Mouse (Mus musculus): ENCODE results near the gene Olfr384. TPM values are rescaled to one million over a fixed set of nuclear protein-coding genes. Genes with fewer than 3 reads are reported as not detected.
"Not testable (repeated sequence)": the region's sequence is repeated elsewhere in the genome, so short reads cannot be mapped to it uniquely, and the experiment has no call there.

Olfr384 gene
- not detected in 2 replicates for total RNA-seq (2014; rRNA removed)
- not detected in 2 replicates for polyA plus RNA-seq (2015; fragmentation: Nextera tagmentation; extraction: Ambion mirVana)

DNA sequence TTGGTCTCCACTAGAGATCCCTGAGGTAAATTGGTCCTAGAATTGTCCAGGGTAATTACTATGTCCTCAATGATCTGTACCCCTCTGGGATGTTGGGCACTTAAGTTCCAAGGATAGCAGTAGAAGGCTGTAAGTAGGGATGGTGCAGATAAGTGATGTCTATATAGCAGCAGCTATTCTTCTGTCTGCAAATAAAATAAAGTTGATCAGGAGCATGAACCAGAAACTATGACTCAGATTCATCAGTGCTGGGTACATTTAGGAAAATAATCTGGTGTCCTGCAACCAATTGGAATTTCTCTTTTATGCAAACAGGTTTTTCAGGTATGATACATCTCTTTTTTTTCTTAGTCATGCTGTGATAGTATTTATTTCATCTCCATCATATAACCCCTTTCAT is at the start of gene Olfr384:
Olfr384 (plus strand) TSS at position 301 of the 400 bp plus-strand sequence.
- ATAC-seq (no peak), DNase-seq (no peak)
- no peak within 1 kb of the TSS for H3K4me2 ChIP-seq (ENCODE audit: low read depth)
- H3K4me3 ChIP-seq (ENCODE audit: low read depth, low read length): no peak within 1 kb of the TSS
- H3K36me3 ChIP-seq (ENCODE audit: insufficient read depth): no peaks in the 10 kb centered on the region
- no peak within 1 kb of the TSS for H3K27ac ChIP-seq (ENCODE audit: low read depth, low read length)
- H3K9ac ChIP-seq: no peak within 1 kb of the TSS
- H3K9me3 ChIP-seq (ENCODE audit: low read length): no peaks in the 10 kb centered on the region
- no peaks in the 10 kb centered on the region for H3K4me1 ChIP-seq (ENCODE audit: insufficient read depth)
- TF ChIP-seq CTCF (IDR thresholded peaks at IDR 0.05; ENCODE audit: low read depth): no peak
- H3K27me3 ChIP-seq (ENCODE audit: insufficient read depth, low read length): no peaks in the 10 kb centered on the region

DNA sequence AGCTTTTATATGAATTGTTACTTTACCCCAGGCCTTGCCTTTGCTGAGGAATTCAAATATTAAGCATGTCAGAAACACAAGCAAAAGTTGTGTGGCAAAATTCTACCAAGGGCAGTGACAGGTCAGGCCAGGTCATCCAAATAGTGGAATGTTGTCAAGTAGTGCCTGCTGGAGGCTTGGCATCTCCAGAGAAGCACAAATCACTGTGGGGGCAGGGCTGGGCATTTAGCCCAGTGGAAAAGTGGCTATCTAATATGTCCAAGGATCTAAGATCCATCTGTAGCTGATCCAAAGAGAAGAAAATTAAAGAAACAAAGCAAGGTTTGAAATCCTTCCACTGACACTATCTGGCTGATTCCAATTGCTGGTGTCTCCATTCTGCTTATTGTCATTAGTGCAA is 18.5 kb upstream of the Olfr384 start:
- no peaks in the 10 kb centered on the region for H3K4me1 ChIP-seq (ENCODE audit: insufficient read depth)
- H3K27ac ChIP-seq (ENCODE audit: low read depth, low read length): no peak overlapping the region
- no peak for TF ChIP-seq CTCF (IDR thresholded peaks at IDR 0.05; ENCODE audit: low read depth)
- H3K9me3 ChIP-seq (ENCODE audit: low read length): peaks cover 6% of the 10 kb centered on the region; the same call in 1 of the 2 replicates
- no peak overlapping the region for H3K4me3 ChIP-seq (ENCODE audit: low read depth, low read length)
- H3K36me3 ChIP-seq (ENCODE audit: insufficient read depth): no peaks in the 10 kb centered on the region
- DNase-seq (no peak), ATAC-seq (no peak)
- H3K27me3 ChIP-seq (ENCODE audit: insufficient read depth, low read length): no peaks in the 10 kb centered on the region
- no peak overlapping the region for H3K4me2 ChIP-seq (ENCODE audit: low read depth)
- no peak overlapping the region for H3K9ac ChIP-seq

DNA sequence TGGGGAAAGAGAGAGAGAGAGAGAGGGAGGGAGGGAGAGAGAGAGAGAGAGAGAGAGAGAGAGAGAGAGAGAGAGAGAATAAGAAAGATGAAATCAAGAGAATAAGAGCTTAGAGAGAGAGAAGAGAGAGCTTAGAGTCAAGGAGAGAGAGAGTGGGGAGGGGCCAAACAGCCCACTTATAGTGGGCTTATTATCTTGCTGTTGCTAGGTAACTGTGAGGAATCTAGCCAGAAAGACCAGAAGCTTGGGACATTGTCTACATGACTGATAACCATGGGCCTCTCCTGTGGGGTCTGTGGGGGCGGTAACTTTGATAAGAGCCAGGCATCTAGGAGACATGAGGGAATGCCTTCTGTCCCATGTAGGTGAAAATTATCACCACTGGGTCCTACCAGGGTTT is 15.2 kb upstream of the Olfr384 start:
- not testable (repeated sequence) for H3K4me2 ChIP-seq (ENCODE audit: low read depth); DNase-seq; H3K4me3 ChIP-seq (ENCODE audit: low read depth, low read length); H3K36me3 ChIP-seq (ENCODE audit: insufficient read depth); H3K9me3 ChIP-seq (ENCODE audit: low read length); ATAC-seq; H3K4me1 ChIP-seq (ENCODE audit: insufficient read depth); H3K9ac ChIP-seq; H3K27me3 ChIP-seq (ENCODE audit: insufficient read depth, low read length); H3K27ac ChIP-seq (ENCODE audit: low read depth, low read length)
- 89% methylated on average over 1 of the region's 1 CpGs for WGBS

DNA sequence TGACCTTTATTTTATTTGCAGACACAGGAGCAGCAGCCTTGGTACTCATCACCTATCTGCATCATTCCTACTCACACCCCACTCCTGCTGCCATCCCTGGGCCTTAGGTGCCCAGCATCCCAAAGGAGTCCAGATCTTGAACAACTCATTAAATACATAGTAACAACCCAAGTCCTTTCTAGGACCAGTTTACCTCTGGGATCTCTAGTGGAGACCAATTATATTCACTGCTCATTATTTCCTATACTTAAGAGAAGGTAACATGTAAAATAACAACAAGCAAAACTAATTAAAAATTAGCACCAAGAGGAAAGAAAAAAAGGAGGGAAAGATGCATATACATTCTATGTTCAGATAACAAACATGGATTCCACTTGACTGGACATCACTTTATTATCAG is 5.5 kb upstream of the Olfr384 start, which contains the start of gene Olfr385:
Olfr385 (minus strand) TSS at position 101 of the 400 bp plus-strand sequence.
- Histone ChIP-seq H3K9ac (no peak within 1 kb of the TSS), H3K27ac (ENCODE audit: low read depth, low read length) (no peak within 1 kb of the TSS), H3K36me3 (ENCODE audit: insufficient read depth) (no peaks in the 10 kb centered on the region), H3K4me1 (ENCODE audit: insufficient read depth) (no peaks in the 10 kb centered on the region), H3K4me2 (ENCODE audit: low read depth) (no peak within 1 kb of the TSS), H3K9me3 (ENCODE audit: low read length) (no peaks in the 10 kb centered on the region), H3K4me3 (ENCODE audit: low read depth, low read length) (no peak within 1 kb of the TSS), H3K27me3 (ENCODE audit: insufficient read depth, low read length) (no peaks in the 10 kb centered on the region)
- DNase-seq: no peak
- no peak for TF ChIP-seq CTCF (IDR thresholded peaks at IDR 0.05; ENCODE audit: low read depth)
- no peak for ATAC-seq

Other genes starting within 250 kb of the Olfr384 start
- not detected in 2 replicates for gene Olfr20, start 247.8 kb upstream of the Olfr384 start, total RNA-seq (2014; rRNA removed)
- not detected in 2 replicates for gene Olfr20, start 247.8 kb upstream of the Olfr384 start, polyA plus RNA-seq (2015; fragmentation: Nextera tagmentation; extraction: Ambion mirVana)
- not detected in 2 replicates for gene Olfr376, start 227.3 kb upstream of the Olfr384 start, total RNA-seq (2014; rRNA removed)
- not detected in 2 replicates for gene Olfr376, start 227.3 kb upstream of the Olfr384 start, polyA plus RNA-seq (2015; fragmentation: Nextera tagmentation; extraction: Ambion mirVana)
- gene Olfr1, start 199.0 kb upstream of the Olfr384 start, total RNA-seq (2014; rRNA removed): not detected in 2 replicates
- gene Olfr1, start 199.0 kb upstream of the Olfr384 start, polyA plus RNA-seq (2015; fragmentation: Nextera tagmentation; extraction: Ambion mirVana): not detected in 2 replicates
- gene Olfr378, start 170.1 kb upstream of the Olfr384 start, total RNA-seq (2014; rRNA removed): not detected in 2 replicates
- gene Olfr378, start 170.1 kb upstream of the Olfr384 start, polyA plus RNA-seq (2015; fragmentation: Nextera tagmentation; extraction: Ambion mirVana): not detected in 2 replicates
- not detected in 2 replicates for gene Olfr380, start 141.1 kb upstream of the Olfr384 start, total RNA-seq (2014; rRNA removed)
- not detected in 2 replicates for gene Olfr380, start 141.1 kb upstream of the Olfr384 start, polyA plus RNA-seq (2015; fragmentation: Nextera tagmentation; extraction: Ambion mirVana)
- not detected in 2 replicates for gene Olfr381, start 107.0 kb upstream of the Olfr384 start, total RNA-seq (2014; rRNA removed)
- not detected in 2 replicates for gene Olfr381, start 107.0 kb upstream of the Olfr384 start, polyA plus RNA-seq (2015; fragmentation: Nextera tagmentation; extraction: Ambion mirVana)
- gene Olfr382, start 81.4 kb upstream of the Olfr384 start, total RNA-seq (2014; rRNA removed): not detected in 2 replicates
- not detected in 2 replicates for gene Olfr382, start 81.4 kb upstream of the Olfr384 start, polyA plus RNA-seq (2015; fragmentation: Nextera tagmentation; extraction: Ambion mirVana)
- not detected in 2 replicates for gene Olfr385, start 5.6 kb upstream of the Olfr384 start, total RNA-seq (2014; rRNA removed)
- not detected in 2 replicates for gene Olfr385, start 5.6 kb upstream of the Olfr384 start, polyA plus RNA-seq (2015; fragmentation: Nextera tagmentation; extraction: Ambion mirVana)
- gene Zfp735, start 90.2 kb downstream of the Olfr384 start, total RNA-seq (2014; rRNA removed): not detected in 2 replicates
- gene Zfp735, start 90.2 kb downstream of the Olfr384 start, polyA plus RNA-seq (2015; fragmentation: Nextera tagmentation; extraction: Ambion mirVana): not detected in 2 replicates
- gene Olfr389, start 182.1 kb downstream of the Olfr384 start, total RNA-seq (2014; rRNA removed): not detected in 2 replicates
- gene Olfr389, start 182.1 kb downstream of the Olfr384 start, polyA plus RNA-seq (2015; fragmentation: Nextera tagmentation; extraction: Ambion mirVana): not detected in 2 replicates
- not detected in 2 replicates for gene Olfr390, start 184.4 kb downstream of the Olfr384 start, total RNA-seq (2014; rRNA removed)
- not detected in 2 replicates for gene Olfr390, start 184.4 kb downstream of the Olfr384 start, polyA plus RNA-seq (2015; fragmentation: Nextera tagmentation; extraction: Ambion mirVana)
- not detected in 2 replicates for gene Olfr391-ps, start 204.5 kb downstream of the Olfr384 start, total RNA-seq (2014; rRNA removed)
- gene Olfr391-ps, start 204.5 kb downstream of the Olfr384 start, polyA plus RNA-seq (2015; fragmentation: Nextera tagmentation; extraction: Ambion mirVana): not detected in 2 replicates
- gene Olfr392, start 218.5 kb downstream of the Olfr384 start, total RNA-seq (2014; rRNA removed): not detected in 2 replicates
- gene Olfr392, start 218.5 kb downstream of the Olfr384 start, polyA plus RNA-seq (2015; fragmentation: Nextera tagmentation; extraction: Ambion mirVana): not detected in 2 replicates

Data from forebrain, postnatal 0 days (tissue).